Mouse (Mus musculus) kidney, postnatal 4 days (tissue): ENCODE data around the gene Spata3.

Experiments used
- DNase-seq, 2 experiments: peaks; one replicate each; pipeline ENCODE4 v3.0.0; 2021; ENCODE audit warnings: mixed read lengths in 2 of 2

Spata3 gene

GRCm38 (mm10) chr1:86032273-86032987 is 15.8 kb downstream of the Spata3 start:
- no peak for DNase-seq

- DNase-seq, result no peak
Observed at GRCm38 (mm10) chr1:86038191-86038951, 21.8 kb downstream of the Spata3 start.

GRCm38 (mm10) chr1:86040131-86040530 is 23.5 kb downstream of the Spata3 start:
- DNase-seq, result no peak

- no peak for DNase-seq
Observed at GRCm38 (mm10) chr1:86040817-86041216, 24.2 kb downstream of the Spata3 start.

- no peak for DNase-seq
Observed at GRCm38 (mm10) chr1:86045056-86045455, 28.4 kb downstream of the Spata3 start.

GRCm38 (mm10) chr1:86045848-86046805 is 29.5 kb downstream of the Spata3 start, which contains the start of gene 2810459M11Rik:
TSS of gene 2810459M11Rik (plus strand) at chr1:86045863.
- peak; percentile 55 to 67 for DNase-seq

- peak in 1 of 2 experiments; percentile 10 for DNase-seq
Observed at GRCm38 (mm10) chr1:86046833-86047563, 30.4 kb downstream of the Spata3 start.

- DNase-seq, result no peak
Observed at GRCm38 (mm10) chr1:86048231-86048630, 31.6 kb downstream of the Spata3 start.

- no peak for DNase-seq
Observed at GRCm38 (mm10) chr1:86048744-86049143, 32.1 kb downstream of the Spata3 start.

- no peak for DNase-seq
Observed at GRCm38 (mm10) chr1:86053198-86053921, 36.7 kb downstream of the Spata3 start.

- no peak for DNase-seq
Observed at GRCm38 (mm10) chr1:86054943-86055342, 38.3 kb downstream of the Spata3 start.

GRCm38 (mm10) chr1:86056284-86056683 is 39.7 kb downstream of the Spata3 start:
- no peak for DNase-seq

- DNase-seq, result peak; percentile 98
Observed at GRCm38 (mm10) chr1:86058856-86059769, 42.5 kb downstream of the Spata3 start.

GRCm38 (mm10) chr1:86062523-86062922 is 45.9 kb downstream of the Spata3 start:
- no peak for DNase-seq

- DNase-seq, result peak; percentile 94
Observed at GRCm38 (mm10) chr1:86064271-86064991, 47.8 kb downstream of the Spata3 start, which contains the start of gene Psmd1. TSS of gene Psmd1 (plus strand) at chr1:86064387.

- no peak for DNase-seq
Observed at GRCm38 (mm10) chr1:86076565-86076964, 59.9 kb downstream of the Spata3 start.
